Mouse (Mus musculus) MEL (cell line): ENCODE data around the gene Irgm1.

Experiments used
- CTCF ChIP-seq, 3 experiments: IDR thresholded peaks in 2 of 3; conservative IDR thresholded peaks in 1 of 3; 2 replicates each; pipeline ENCODE4 v1.5.1; 2011 to 2012; ENCODE audit warnings: low read length in 3 of 3, low read depth in 2 of 3, mild to moderate bottlenecking in 2 of 3, improper control_type of control experiment in 1 of 3, inconsistent platforms in 1 of 3, mixed read lengths in 1 of 3, moderate library complexity in 1 of 3; ENCODE audit not compliant: control insufficient read depth in 1 of 3, insufficient read depth in 1 of 3, poor library complexity in 1 of 3, severe bottlenecking in 1 of 3
- POLR2A ChIP-seq, 2 experiments: IDR thresholded peaks; 2 replicates each; pipeline ENCODE4 v1.6.1; 2011 to 2012; ENCODE audit warnings: low read length in 2 of 2, mild to moderate bottlenecking in 2 of 2, control low read depth in 1 of 2, improper control_type of control experiment in 1 of 2, low read depth in 1 of 2, moderate library complexity in 1 of 2; ENCODE audit not compliant: control insufficient read depth in 1 of 2, insufficient read depth in 1 of 2, poor library complexity in 1 of 2
- RAD21 ChIP-seq: IDR thresholded peaks from 2 replicates; pipeline ENCODE4 v1.6.1; 2011; ENCODE audit warnings: mild to moderate bottlenecking, low read depth, low read length, improper control_type of control experiment
- TCF12 ChIP-seq: IDR thresholded peaks from 2 replicates; pipeline ENCODE4 v1.6.1; 2014; ENCODE audit warnings: low read depth, mild to moderate bottlenecking, inconsistent platforms, low read length, improper control_type of control experiment, moderate library complexity
- USF1 ChIP-seq: IDR thresholded peaks from 2 replicates; pipeline ENCODE4 v1.6.1; 2014; ENCODE audit warnings: low read depth, mild to moderate bottlenecking, inconsistent platforms, low read length, improper control_type of control experiment, moderate library complexity

- no peak for TF ChIP-seq POLR2A (IDR thresholded peaks at IDR 0.05; ENCODE audit: control insufficient read depth in 1 of 2, insufficient read depth in 1 of 2, low read depth in 1 of 2, low read length in 2 of 2, poor library complexity in 1 of 2)
- no peak for TF ChIP-seq TCF12
- no peak for TF ChIP-seq CTCF (IDR thresholded peaks at IDR 0.05 in 2 of 3, conservative IDR thresholded peaks at IDR 0.05 in 1 of 3; ENCODE audit: control insufficient read depth in 1 of 3, insufficient read depth in 1 of 3, low read depth in 2 of 3, low read length in 3 of 3, poor library complexity in 1 of 3, severe bottlenecking in 1 of 3)
- no peak for TF ChIP-seq RAD21
- no peak for TF ChIP-seq USF1
These were observed 27.2 kb downstream of the Irgm1 start for GRCm38 (mm10) chr11:48844309-48844708.
